Mouse (Mus musculus) limb, embryonic 14.5 days (tissue): ENCODE measurements at regions not wholly inside any gene's neighbourhood (a gene's known extent, or its start where the extent isn't known, plus 50 kb on each side); places are given as distances from the start of the nearest gene placed in this dataset.
A peak's percentile ranks its signal among the peaks of the same experiment; 100 is the strongest.
"Not testable (repeated sequence)": the region's sequence is repeated elsewhere in the genome, so short reads cannot be mapped to it uniquely, and the experiment has no call there.

Source experiments
- ATAC-seq: fragments of 200-750 bp; cut with Nextera tagmentation; 2 replicates; pipeline ENCODE4 v1.8.0; 2017; ENCODE audit warnings: low read depth, moderate number of reproducible peaks, moderate TSS enrichment; ENCODE audit not compliant: low FRiP score
- DNase-seq: peaks from one replicate; pipeline ENCODE4 v3.0.0-alpha.2; 2015; ENCODE audit warnings: low spot score
- H3K27ac ChIP-seq: fragments of 300-500 bp; sonication (generic); replicated peaks from 2 replicates; pipeline ENCODE4 v1.5.1; 2014; ENCODE audit warnings: low read depth, mild to moderate bottlenecking, low read length, moderate library complexity, mixed read lengths
- H3K27me3 ChIP-seq: fragments of 300-500 bp; sonication (generic); 2 replicates; pipeline ENCODE4 v1.6.1; 2014; ENCODE audit warnings: low read length, mixed read lengths; ENCODE audit not compliant: control insufficient read depth, insufficient read depth
- H3K36me3 ChIP-seq: fragments of 300-500 bp; sonication (generic); 2 replicates; pipeline ENCODE4 v1.6.1; 2014; ENCODE audit warnings: mild to moderate bottlenecking, low read length, moderate library complexity, mixed read lengths; ENCODE audit not compliant: control insufficient read depth, insufficient read depth
- H3K4me1 ChIP-seq: fragments of 300-500 bp; sonication (generic); 2 replicates; pipeline ENCODE4 v1.6.1; 2014; ENCODE audit warnings: antibody characterized with exemption, low read length, mixed read lengths; ENCODE audit not compliant: control insufficient read depth, insufficient read depth
- H3K4me2 ChIP-seq: fragments of 300-500 bp; sonication (generic); replicated peaks from 2 replicates; pipeline ENCODE4 v1.6.1; 2014; ENCODE audit warnings: low read depth, mild to moderate bottlenecking, low read length, moderate library complexity; ENCODE audit not compliant: severe bottlenecking
- H3K4me3 ChIP-seq: fragments of 300-500 bp; sonication (generic); replicated peaks from 2 replicates; pipeline ENCODE4 v1.5.1; 2014; ENCODE audit warnings: low read length
- H3K9ac ChIP-seq: fragments of 300-500 bp; sonication (generic); 2 replicates; pipeline ENCODE4 v1.6.1; 2014; ENCODE audit warnings: mild to moderate bottlenecking, low read depth, low read length, moderate library complexity; ENCODE audit not compliant: severe bottlenecking
- H3K9me3 ChIP-seq: fragments of 300-500 bp; sonication (generic); 2 replicates; pipeline ENCODE4 v1.6.1; 2016; ENCODE audit warnings: low read length; ENCODE audit not compliant: control insufficient read depth
- POLR2A ChIP-seq: fragments of 200-500 bp; IDR thresholded peaks from 2 replicates; pipeline ENCODE4 v1.8.0; 2012; ENCODE audit warnings: inconsistent platforms, mild to moderate bottlenecking, moderate library complexity, borderline replicate concordance; ENCODE audit not compliant: insufficient read depth, insufficient read length; ENCODE audit errors: extremely low read depth
- WGBS: fragments of 180-500 bp; shearing (Covaris S2); extraction: QIAGEN DNeasy Blood & Tissue Kit; methylation state at CpG from one replicate; pipeline ENCODE4 v1.1.7; 2014; 5-methylcytosine and 5-hydroxymethylcytosine counted together

DNA sequence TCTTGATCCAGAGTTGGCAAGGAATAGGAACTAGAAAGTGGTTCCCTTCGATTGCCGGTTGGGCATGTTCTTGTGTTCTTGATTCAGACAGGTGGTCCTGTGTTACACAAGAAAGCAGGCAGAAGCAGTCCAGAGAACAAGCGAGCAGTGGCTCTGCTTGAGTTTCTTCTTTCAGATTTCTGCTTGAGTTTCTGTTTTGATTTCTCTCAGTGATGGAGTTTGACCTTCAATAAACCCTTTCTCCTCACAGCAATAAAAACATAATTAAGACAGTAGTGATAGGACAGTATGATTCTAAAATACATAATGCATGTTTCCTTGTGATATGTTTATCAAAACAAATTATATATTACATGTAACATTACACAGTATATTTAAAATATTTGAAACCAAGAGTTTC, 59.1 kb downstream of the Klf6 start:
- Histone ChIP-seq H3K4me1 (no peaks in the 10 kb centered on the region), H3K27me3 (no peaks in the 10 kb centered on the region), H3K9ac (no peak overlapping the region), H3K27ac (no peak overlapping the region), H3K4me2 (no peak overlapping the region), H3K4me3 (no peak overlapping the region), H3K9me3 (no peaks in the 10 kb centered on the region), H3K36me3 (no peaks in the 10 kb centered on the region)
- no peak for TF ChIP-seq POLR2A
- DNase-seq = no peak
- ATAC-seq = no peak
- WGBS = 60% methylated on average over 3 of the region's 3 CpGs

DNA sequence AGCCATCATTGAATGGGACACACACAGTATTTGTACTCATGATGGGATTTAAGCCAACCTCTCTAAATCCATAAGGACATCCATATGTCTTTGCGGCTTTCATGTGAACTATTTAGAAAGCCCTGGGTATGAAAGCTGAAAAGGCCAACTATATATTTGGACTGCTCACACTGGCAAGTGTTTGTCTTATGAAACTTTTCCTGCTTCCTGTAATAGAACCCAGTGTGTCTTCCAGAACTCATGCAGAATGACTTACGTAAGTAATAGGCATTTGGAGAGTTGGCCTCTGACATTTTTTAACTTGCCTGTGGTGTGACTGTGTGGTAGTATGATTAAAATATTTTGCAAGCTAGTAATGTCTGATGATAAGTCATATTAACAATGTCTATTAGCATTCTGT, 70.2 kb downstream of the Klf6 start:
- Histone ChIP-seq H3K9ac (no peak overlapping the region), H3K4me1 (no peaks in the 10 kb centered on the region), H3K27ac (no peak overlapping the region), H3K9me3 (no peaks in the 10 kb centered on the region), H3K4me3 (no peak overlapping the region), H3K4me2 (no peak overlapping the region), H3K27me3 (no peaks in the 10 kb centered on the region), H3K36me3 (no peaks in the 10 kb centered on the region)
- DNase-seq (no peak), ATAC-seq (no peak)
- TF ChIP-seq POLR2A = no peak
- WGBS = 91% methylated on average over 2 of the region's 2 CpGs

DNA sequence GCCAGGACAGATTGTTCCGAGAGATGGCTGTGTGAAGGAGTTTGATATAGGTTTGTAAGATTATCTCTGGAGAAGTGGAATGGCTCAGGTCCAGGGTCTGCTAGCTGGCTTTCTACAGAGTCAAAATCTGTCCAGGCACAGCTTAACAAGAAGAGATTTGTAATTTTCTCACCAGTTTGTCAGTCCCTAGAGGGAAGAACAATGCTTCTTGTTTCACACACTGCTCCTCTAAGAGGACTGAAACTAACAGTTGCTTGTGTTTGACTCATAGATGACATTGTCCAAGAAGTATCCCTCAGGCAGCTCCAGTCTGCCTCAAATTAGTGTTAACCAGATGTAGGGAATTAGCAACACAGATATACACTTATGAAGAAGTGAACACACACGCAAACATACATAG, 76.2 kb downstream of the Klf6 start:
- Histone ChIP-seq H3K4me1 (no peaks in the 10 kb centered on the region), H3K27me3 (no peaks in the 10 kb centered on the region), H3K9ac (no peak overlapping the region), H3K36me3 (no peaks in the 10 kb centered on the region), H3K27ac (no peak overlapping the region), H3K4me3 (no peak overlapping the region), H3K9me3 (no peaks in the 10 kb centered on the region), H3K4me2 (no peak overlapping the region)
- peak; percentile 47 for DNase-seq
- no peak for TF ChIP-seq POLR2A
- no peak for ATAC-seq
- whole genome bisulfite sequencing = 78% methylated on average over 2 of the region's 2 CpGs

DNA sequence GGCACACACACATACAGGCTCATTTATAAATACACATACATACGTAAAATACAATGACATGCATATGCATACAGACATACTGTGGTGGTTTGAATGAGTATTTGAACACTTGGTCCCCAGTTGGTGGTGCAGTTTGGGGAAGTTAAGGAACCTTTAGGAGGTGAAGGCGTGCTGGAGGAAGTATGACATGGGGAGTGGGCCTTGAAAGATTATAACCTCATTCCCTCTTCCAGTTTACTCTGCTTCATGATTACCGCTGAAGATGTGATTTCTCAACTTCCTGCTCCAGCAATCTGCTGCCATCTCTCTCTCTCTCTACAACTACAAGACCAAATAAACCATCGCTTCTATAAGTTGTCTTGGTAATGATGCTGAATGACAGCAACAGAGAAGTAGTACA, 76.7 kb downstream of the Klf6 start:
- Histone ChIP-seq H3K36me3 (no peaks in the 10 kb centered on the region), H3K9me3 (no peaks in the 10 kb centered on the region), H3K27ac (no peak overlapping the region), H3K4me1 (no peaks in the 10 kb centered on the region), H3K9ac (no peak overlapping the region), H3K4me3 (no peak overlapping the region), H3K27me3 (no peaks in the 10 kb centered on the region), H3K4me2 (no peak overlapping the region)
- TF ChIP-seq POLR2A = no peak
- no peak for ATAC-seq
- WGBS = 88% methylated on average over 4 of the region's 4 CpGs
- DNase-seq = no peak

DNA sequence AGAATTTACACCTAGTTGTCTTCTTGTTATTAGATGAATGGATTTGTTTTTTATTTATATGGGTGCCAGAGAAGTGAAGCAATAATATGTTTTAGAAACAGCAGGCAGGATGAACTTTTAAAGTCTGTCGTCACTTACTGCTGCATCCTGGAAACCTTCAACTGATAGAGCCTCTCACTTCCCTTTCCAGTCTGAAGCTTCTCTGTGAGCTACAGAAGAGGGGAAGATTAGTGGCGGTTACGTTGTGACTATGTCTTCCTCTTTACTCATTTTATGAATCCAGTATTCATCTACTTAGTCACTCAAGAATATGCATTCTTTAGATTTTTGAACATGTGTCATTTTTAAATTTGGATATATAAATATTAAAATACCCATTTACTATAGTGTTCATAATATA, 78.1 kb downstream of the Klf6 start:
- 83% methylated on average over 3 of the region's 3 CpGs for WGBS

DNA sequence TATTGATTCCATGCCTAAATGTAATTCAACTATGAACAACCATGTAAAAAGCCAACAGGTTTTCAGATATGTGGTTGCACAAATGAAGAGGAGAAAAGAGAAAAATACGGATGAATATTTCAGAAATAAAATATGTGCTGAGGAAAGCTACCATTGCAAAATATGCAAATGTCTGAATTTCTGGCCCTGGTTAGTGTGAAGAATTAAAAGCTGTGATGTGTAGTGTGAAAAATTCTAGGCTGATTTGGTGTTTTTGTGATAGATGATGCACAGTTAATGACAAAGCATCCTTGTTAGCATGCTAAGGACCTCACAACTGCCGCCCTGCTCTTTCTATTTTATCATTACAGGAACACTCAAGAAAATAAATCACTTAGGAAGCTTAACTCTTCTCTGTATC, 91.6 kb downstream of the Klf6 start:
- H3K4me1 ChIP-seq = no peaks in the 10 kb centered on the region
- no peak overlapping the region for H3K9ac ChIP-seq
- DNase-seq = no peak
- no peaks in the 10 kb centered on the region for H3K27me3 ChIP-seq
- TF ChIP-seq POLR2A = no peak
- no peaks in the 10 kb centered on the region for H3K36me3 ChIP-seq
- no peaks in the 10 kb centered on the region for H3K9me3 ChIP-seq
- WGBS = 88% methylated on average over 2 of the region's 2 CpGs
- no peak for ATAC-seq
- no peak overlapping the region for H3K27ac ChIP-seq
- H3K4me2 ChIP-seq = no peak overlapping the region
- H3K4me3 ChIP-seq = no peak overlapping the region

More for the DNA sequence above, 78.1 kb downstream of the Klf6 start:
- Histone ChIP-seq H3K9ac (no peak overlapping the region), H3K36me3 (no peaks in the 10 kb centered on the region), H3K4me2 (no peak overlapping the region), H3K27me3 (no peaks in the 10 kb centered on the region), H3K9me3 (no peaks in the 10 kb centered on the region), H3K27ac (no peak overlapping the region), H3K4me3 (no peak overlapping the region), H3K4me1 (no peaks in the 10 kb centered on the region)
- ATAC-seq (no peak), DNase-seq (no peak)
- TF ChIP-seq POLR2A = no peak

DNA sequence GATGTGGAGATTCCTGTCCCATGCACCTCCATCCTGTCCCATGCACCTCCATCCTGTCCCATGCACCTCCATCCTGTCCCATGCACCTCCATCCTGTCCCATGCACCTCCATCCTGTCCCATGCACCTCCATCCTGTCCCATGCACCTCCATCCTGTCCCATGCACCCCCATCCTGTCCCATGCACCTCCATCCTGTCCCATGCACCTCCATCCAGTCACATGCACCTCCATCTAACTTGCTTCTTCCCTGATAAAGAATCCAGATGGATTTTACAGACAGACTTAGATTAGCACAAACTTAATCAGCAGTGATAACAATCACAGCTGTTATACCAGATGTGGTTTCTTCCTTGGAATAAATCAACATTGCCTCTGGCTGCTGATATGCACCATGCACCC, 93.8 kb downstream of the Klf6 start:
- not testable (repeated sequence) for DNase-seq, ATAC-seq, H3K27ac ChIP-seq

More for the DNA sequence above, 93.8 kb downstream of the Klf6 start:
- H3K27me3 ChIP-seq, H3K9me3 ChIP-seq, H3K36me3 ChIP-seq, H3K4me1 ChIP-seq, H3K4me3 ChIP-seq, H3K4me2 ChIP-seq, H3K9ac ChIP-seq: not testable (repeated sequence)
